Mouse (Mus musculus) liver, adult 2 months (tissue): ENCODE results near the gene Dus1l.
"Not testable (repeated sequence)": the region's sequence is repeated elsewhere in the genome, so short reads cannot be mapped to it uniquely, and the experiment has no call there.

Source experiments
- CTCF ChIP-seq: fragments of 200-500 bp; IDR thresholded peaks from 2 replicates; pipeline ENCODE4 v1.5.1; 2011; ENCODE audit warnings: low read depth, low read length, control low read depth
- POLR2A ChIP-seq: fragments of 200-500 bp; IDR thresholded peaks from 2 replicates; pipeline ENCODE4 v1.6.1; 2011; ENCODE audit warnings: low read length, control low read depth; ENCODE audit not compliant: insufficient read depth; ENCODE audit errors: extremely low read depth

DNA sequence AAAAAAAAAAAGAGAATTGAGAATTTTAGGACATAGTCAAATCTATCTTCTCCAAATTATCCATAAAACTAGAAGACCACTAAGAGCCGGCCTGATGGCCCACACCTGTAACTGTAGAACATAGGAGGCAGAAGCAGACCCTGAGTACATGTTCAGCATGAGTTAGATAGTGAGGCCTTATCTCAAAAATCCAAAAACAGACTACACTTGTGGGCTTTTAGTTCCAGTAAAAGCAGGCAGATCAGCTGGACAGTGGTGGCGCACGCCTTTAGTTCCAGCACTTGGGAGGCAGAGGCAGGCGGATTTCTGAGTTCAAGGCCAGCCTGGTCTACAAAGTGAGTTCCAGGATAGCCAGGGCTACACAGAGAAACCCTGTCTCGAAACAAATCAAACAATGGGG, 36.8 kb upstream of the Dus1l start:
- not testable (repeated sequence) for TF ChIP-seq CTCF, POLR2A
